ENCODE assay signal across 9 mouse cellular contexts in genomic region chr19:43630466-43631251, GRCm38 (mm10). TPM values are rescaled to one million over a fixed set of nuclear protein-coding genes. Genes with fewer than 3 reads are reported as not detected.
DNase-seq lines count a peak whose midpoint lies in the region; ATAC-seq and TF ChIP-seq lines count a peak whose summit lies in the region.
"Had no signal": no experiment of that assay in that cellular context is flagged by ENCODE, and none has a peak within 500 bp of the region (broad histone marks: within the 10 kb centered on the region; RNA-seq: fewer than 3 reads in every experiment).

No protein-coding gene starts in this region.

- no peak overlapping the region for H3K27ac ChIP-seq in limb, embryonic 14.5 days (replicated peaks; ENCODE audit: low read depth, low read length)
- no peak overlapping the region for H3K27ac ChIP-seq in neural tube, embryonic 12.5 days
- H3K27ac ChIP-seq in thymus, adult 2 months (ENCODE audit: control insufficient read depth, insufficient read depth, low read length), result no peak overlapping the region
- H3K27ac ChIP-seq: limb, embryonic 12.5 days had no signal

- TF ChIP-seq CTCF in thymus, adult 2 months (IDR thresholded peaks at IDR 0.05; ENCODE audit: borderline replicate concordance, control insufficient read depth, extremely low read depth, insufficient read depth, low read length, poor library complexity), result peak; percentile 66; the same call in 1 of the 2 replicates

- no peaks in the 10 kb centered on the region for H3K4me1 ChIP-seq in limb, embryonic 14.5 days (ENCODE audit: control insufficient read depth, insufficient read depth, low read length)
- H3K4me1 ChIP-seq in neural tube, embryonic 12.5 days, result peaks cover 4% of the 10 kb centered on the region; the same call in 1 of the 2 replicates
- H3K4me1 ChIP-seq in thymus, adult 2 months (replicated peaks; ENCODE audit: control insufficient read depth, insufficient read depth, low read length), result no peaks in the 10 kb centered on the region
- H3K4me1 ChIP-seq: limb, embryonic 12.5 days had no signal

- no peaks in the 10 kb centered on the region for H3K27me3 ChIP-seq in limb, embryonic 14.5 days (ENCODE audit: control insufficient read depth, insufficient read depth, low read length)
- peaks cover 4% of the 10 kb centered on the region; the same call in 1 of the 2 replicates for H3K27me3 ChIP-seq in neural tube, embryonic 12.5 days (replicated peaks)
- H3K27me3 ChIP-seq in thymus, adult 2 months (ENCODE audit: control insufficient read depth, insufficient read depth, low read length), result no peaks in the 10 kb centered on the region

- ATAC-seq in limb, embryonic 14.5 days (ENCODE audit: low FRiP score, low read depth), result peak; percentile 80
- ATAC-seq in neural tube, embryonic 12.5 days (ENCODE audit: low FRiP score, low read depth), result peak; percentile 61; the same call in 1 of the 2 replicates

- no peaks in the 10 kb centered on the region for H3K36me3 ChIP-seq in limb, embryonic 14.5 days (ENCODE audit: control insufficient read depth, insufficient read depth, low read length)
- H3K36me3 ChIP-seq in neural tube, embryonic 12.5 days, result no peaks in the 10 kb centered on the region
- no peaks in the 10 kb centered on the region for H3K36me3 ChIP-seq in thymus, adult 2 months (ENCODE audit: control insufficient read depth, insufficient read depth, low read length)
- H3K36me3 ChIP-seq: limb, embryonic 12.5 days had no signal

- WGBS in limb, embryonic 14.5 days, result 23% methylated on average over 12 of the region's 12 CpGs
- WGBS in neural tube, embryonic 12.5 days, result 32% methylated on average over 12 of the region's 12 CpGs
- WGBS in thymus, adult 2 months, result 34% methylated on average over 12 of the region's 12 CpGs

- no peak overlapping the region for H3K9ac ChIP-seq in limb, embryonic 14.5 days (ENCODE audit: low read depth, low read length, severe bottlenecking)
- no peak overlapping the region for H3K9ac ChIP-seq in neural tube, embryonic 12.5 days
- H3K9ac ChIP-seq: limb, embryonic 12.5 days had no signal

- no peak overlapping the region for H3K4me2 ChIP-seq in limb, embryonic 14.5 days (replicated peaks; ENCODE audit: low read depth, low read length, severe bottlenecking)
- no peak overlapping the region for H3K4me2 ChIP-seq in neural tube, embryonic 12.5 days (replicated peaks)
- H3K4me2 ChIP-seq: limb, embryonic 12.5 days had no signal

- no peak for TF ChIP-seq POLR2A in limb, embryonic 14.5 days (IDR thresholded peaks at IDR 0.05; ENCODE audit: borderline replicate concordance, extremely low read depth, insufficient read depth, insufficient read length)
- no peak for TF ChIP-seq POLR2A in thymus, adult 2 months (IDR thresholded peaks at IDR 0.05; ENCODE audit: control insufficient read depth, extremely low read depth, insufficient read depth, low read length, poor library complexity)

- no peaks in the 10 kb centered on the region for H3K9me3 ChIP-seq in limb, embryonic 14.5 days (ENCODE audit: control insufficient read depth, low read length)
- H3K9me3 ChIP-seq in neural tube, embryonic 12.5 days, result no peaks in the 10 kb centered on the region
- H3K9me3 ChIP-seq: limb, embryonic 12.5 days had no signal

- DNase-seq in A20 (ENCODE audit: low read depth, low spot score), result peak; percentile 86
- peak; percentile 99 for DNase-seq in NIH3T3 (ENCODE audit: low read depth)
- DNase-seq in cerebellum, adult 9-11 months, result peak; percentile 66
- DNase-seq in gastrocnemius, adult 18-20 months (ENCODE audit: low spot score), result peak; percentile 89
- DNase-seq in kidney, adult 9 months, result peak; percentile 87
- peak; percentile 89 for DNase-seq in limb, embryonic 14.5 days (ENCODE audit: low spot score)
- peak; percentile 72 for DNase-seq in thymus, adult 2 months

- no peak overlapping the region for H3K4me3 ChIP-seq in limb, embryonic 14.5 days (replicated peaks; ENCODE audit: low read length)
- no peak overlapping the region for H3K4me3 ChIP-seq in neural tube, embryonic 12.5 days
- no peak overlapping the region for H3K4me3 ChIP-seq in thymus, adult 2 months (ENCODE audit: control insufficient read depth, insufficient read depth, low read length)
- H3K4me3 ChIP-seq: limb, embryonic 12.5 days had no signal

RNA-seq across cellular contexts. Expression of gene Nkx2-3, which starts 18.5 kb away (rescaled TPM):
- total RNA-seq in gastrocnemius, adult 18-20 months (2021), result not detected
- 0.05 TPM in 1 of 2 replicates, not detected in the other for polyA plus RNA-seq in limb, embryonic 14.5 days (2012; rRNA removed)
- not detected in 2 replicates for polyA plus RNA-seq in limb, embryonic 14.5 days (2014; fragmentation: Nextera tagmentation; extraction: Ambion mirVana)
- polyA plus RNA-seq in neural tube, embryonic 12.5 days (2016; fragmentation: Nextera tagmentation; extraction: Ambion mirVana), result not detected in 2 replicates
- not detected in 2 replicates for polyA plus RNA-seq in thymus, adult 2 months (2012; rRNA removed)
- polyA plus RNA-seq: limb, embryonic 12.5 days had no signal

RNA-seq across cellular contexts. Expression of gene Slc25a28, which starts 44.0 kb away (rescaled TPM):
- total RNA-seq in gastrocnemius, adult 18-20 months (2021), result 10 to 100 TPM; 26.2 to 34.0 TPM
- 70.0 and 77.8 TPM in 2 replicates for polyA plus RNA-seq in limb, embryonic 14.5 days (2012; rRNA removed)
- polyA plus RNA-seq in limb, embryonic 14.5 days (2014; fragmentation: Nextera tagmentation; extraction: Ambion mirVana), result 14.2 and 18.0 TPM in 2 replicates
- polyA plus RNA-seq in neural tube, embryonic 12.5 days (2016; fragmentation: Nextera tagmentation; extraction: Ambion mirVana), result 15.7 and 17.4 TPM in 2 replicates
- polyA plus RNA-seq in thymus, adult 2 months (2012; rRNA removed), result 80.5 and 88.7 TPM in 2 replicates

RNA-seq across cellular contexts. Expression of gene Entpd7, which starts 58.8 kb away (rescaled TPM):
- total RNA-seq in gastrocnemius, adult 18-20 months (2021), result 1 to 10 TPM in 1 of 2 experiments, under 1 TPM in 1; 0.74 to 1.6 TPM
- polyA plus RNA-seq in limb, embryonic 14.5 days (2012; rRNA removed), result 9.3 and 10.3 TPM in 2 replicates
- 11.8 and 13.2 TPM in 2 replicates for polyA plus RNA-seq in limb, embryonic 14.5 days (2014; fragmentation: Nextera tagmentation; extraction: Ambion mirVana)
- 12.2 TPM in 2 replicates for polyA plus RNA-seq in neural tube, embryonic 12.5 days (2016; fragmentation: Nextera tagmentation; extraction: Ambion mirVana)
- polyA plus RNA-seq in thymus, adult 2 months (2012; rRNA removed), result 8.8 and 10.1 TPM in 2 replicates
